Mouse (Mus musculus) intestine, postnatal 0 days (tissue): ENCODE data around the gene Ntm. TPM values are rescaled to one million over a fixed set of nuclear protein-coding genes. Genes with fewer than 3 reads are reported as not detected.

Experiments used
- ATAC-seq: fragments of 200-750 bp; cut with Nextera tagmentation; 2 replicates; pipeline ENCODE4 v1.8.0; 2017; ENCODE audit warnings: mild to moderate bottlenecking, moderate TSS enrichment, moderate library complexity
- H3K27ac ChIP-seq: fragments of 300-500 bp; sonication (generic); 2 replicates; pipeline ENCODE4 v1.5.1; 2014; ENCODE audit warnings: mild to moderate bottlenecking, low read depth, low read length, moderate library complexity
- H3K27me3 ChIP-seq: fragments of 300-500 bp; sonication (generic); replicated peaks from 2 replicates; pipeline ENCODE4 v1.6.1; 2014; ENCODE audit warnings: low read length, mixed read lengths; ENCODE audit not compliant: control insufficient read depth, insufficient read depth
- H3K36me3 ChIP-seq: fragments of 300-500 bp; sonication (generic); 2 replicates; pipeline ENCODE4 v1.6.1; 2014; ENCODE audit warnings: mild to moderate bottlenecking, moderate library complexity; ENCODE audit not compliant: control insufficient read depth, insufficient read depth
- H3K4me1 ChIP-seq: fragments of 300-500 bp; sonication (generic); replicated peaks from 2 replicates; pipeline ENCODE4 v1.6.1; 2014; ENCODE audit warnings: antibody characterized with exemption, low read length, mixed read lengths; ENCODE audit not compliant: control insufficient read depth, insufficient read depth
- H3K4me2 ChIP-seq: fragments of 300-500 bp; sonication (generic); replicated peaks from 2 replicates; pipeline ENCODE4 v1.6.1; 2014; ENCODE audit warnings: low read depth, mild to moderate bottlenecking, moderate library complexity
- H3K4me3 ChIP-seq: fragments of 300-500 bp; sonication (generic); 2 replicates; pipeline ENCODE4 v1.5.1; 2014; ENCODE audit warnings: low read depth, low read length
- H3K9ac ChIP-seq: fragments of 300-500 bp; sonication (generic); 2 replicates; pipeline ENCODE4 v1.6.1; 2014; ENCODE audit warnings: mild to moderate bottlenecking, low read depth, low read length
- H3K9me3 ChIP-seq: fragments of 300-500 bp; sonication (generic); 2 replicates; pipeline ENCODE4 v1.6.1; 2016; ENCODE audit warnings: mixed run types; ENCODE audit not compliant: control insufficient read depth
- CTCF ChIP-seq: sonication (generic); IDR thresholded peaks from 2 replicates; pipeline ENCODE4 v1.5.1; 2016; ENCODE audit warnings: low read depth, mild to moderate bottlenecking, control low read depth, antibody characterized with exemption, moderate library complexity
- WGBS: fragments of 180-500 bp; shearing (Covaris S2); extraction: QIAGEN DNeasy Blood & Tissue Kit; methylation state at CpG from one replicate; pipeline ENCODE4 v1.1.7; 2014; 5-methylcytosine and 5-hydroxymethylcytosine counted together
- polyA plus RNA-seq: library from polyadenylated mRNA; unstranded; fragments of >200 nt; fragmentation: Nextera tagmentation; extraction: Ambion mirVana; gene quantifications from 2 replicates; pipeline ENCODE4 v1.2.1, GENCODE M21; 2015

Gene Ntm
- polyA plus RNA-seq, 1 experiment from 2014 or later = 1.1 TPM

DNA sequence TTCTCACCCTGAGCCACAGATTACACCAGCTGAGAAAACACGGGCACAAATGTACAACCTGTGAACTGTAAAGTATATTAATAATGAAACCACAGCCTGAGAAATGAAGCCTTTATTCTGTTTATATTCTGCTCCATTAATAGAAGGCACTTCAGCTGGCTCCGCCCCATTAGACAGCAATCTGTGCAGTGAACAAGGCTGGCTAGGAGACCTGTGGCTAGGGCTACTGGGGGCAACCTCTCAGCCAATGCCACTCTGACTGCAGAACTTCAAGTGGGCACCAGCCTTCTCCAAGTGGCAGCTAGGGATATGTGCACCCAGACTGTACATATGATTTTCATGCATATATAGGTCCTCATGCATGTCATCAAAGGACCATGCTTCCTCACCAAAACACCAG lies 887.7 kb downstream of the Ntm start:
- 73% methylated on average over 2 of the region's 2 CpGs for WGBS
- no peak overlapping the region for H3K4me3 ChIP-seq
- no peak overlapping the region for H3K27ac ChIP-seq
- H3K4me1 ChIP-seq = no peaks in the 10 kb centered on the region
- H3K4me2 ChIP-seq = no peak overlapping the region
- H3K27me3 ChIP-seq = no peaks in the 10 kb centered on the region
- no peaks in the 10 kb centered on the region for H3K36me3 ChIP-seq
- TF ChIP-seq CTCF = no peak
- no peaks in the 10 kb centered on the region for H3K9me3 ChIP-seq
- no peak overlapping the region for H3K9ac ChIP-seq
- no peak for ATAC-seq

DNA sequence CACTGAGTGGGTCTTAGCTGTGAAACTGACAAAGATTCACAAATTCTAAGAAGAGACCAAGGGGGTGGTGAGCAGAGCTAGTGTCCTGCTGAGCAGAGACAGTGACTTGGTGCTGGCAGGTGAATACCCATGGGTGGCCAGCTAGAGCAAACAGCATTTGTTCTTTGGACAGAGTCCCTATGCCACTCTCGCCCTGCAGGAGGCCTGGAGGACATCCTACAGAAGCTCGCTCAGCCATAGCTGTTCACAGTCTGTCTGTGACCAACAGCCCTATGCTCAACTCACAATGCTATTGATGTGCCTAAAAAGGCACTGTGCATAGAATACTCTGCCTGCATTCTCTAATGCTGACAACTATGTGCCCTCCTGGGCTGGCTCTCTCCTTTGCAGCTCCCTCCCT lies 888.4 kb downstream of the Ntm start:
- Histone ChIP-seq H3K36me3 (no peaks in the 10 kb centered on the region), H3K9me3 (no peaks in the 10 kb centered on the region), H3K4me3 (no peak overlapping the region), H3K4me1 (no peaks in the 10 kb centered on the region), H3K4me2 (no peak overlapping the region), H3K27me3 (no peaks in the 10 kb centered on the region), H3K27ac (no peak overlapping the region), H3K9ac (no peak overlapping the region)
- no peak for TF ChIP-seq CTCF
- ATAC-seq = no peak
- 88% methylated on average over 2 of the region's 2 CpGs for WGBS

DNA sequence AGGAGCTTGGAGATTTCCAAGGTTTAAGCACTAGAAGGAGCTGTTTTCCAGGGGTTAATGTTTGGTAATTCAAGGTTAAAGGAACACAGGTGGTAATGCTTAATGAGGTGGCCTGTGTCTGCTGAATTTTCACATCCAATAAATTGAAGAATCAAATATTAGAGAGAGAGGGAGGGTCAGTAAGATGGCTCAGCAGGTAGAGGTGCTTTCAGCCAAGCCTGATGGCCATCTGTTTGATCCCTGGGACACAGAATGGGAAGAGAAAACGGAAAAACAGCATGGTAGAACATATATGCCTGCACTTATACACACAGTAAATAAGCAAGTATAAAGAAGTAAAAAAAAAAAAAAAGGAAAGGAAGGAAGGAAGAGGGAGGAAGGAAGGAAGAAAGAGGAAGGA lies 890.9 kb downstream of the Ntm start:
- H3K9ac ChIP-seq = no peak overlapping the region
- no peaks in the 10 kb centered on the region for H3K9me3 ChIP-seq
- ATAC-seq = no peak
- 89% methylated on average over 1 of the region's 1 CpGs for WGBS
- H3K4me3 ChIP-seq = no peak overlapping the region
- H3K27ac ChIP-seq = no peak overlapping the region
- no peaks in the 10 kb centered on the region for H3K4me1 ChIP-seq
- H3K27me3 ChIP-seq = no peaks in the 10 kb centered on the region
- TF ChIP-seq CTCF = no peak
- no peak overlapping the region for H3K4me2 ChIP-seq
- no peaks in the 10 kb centered on the region for H3K36me3 ChIP-seq

DNA sequence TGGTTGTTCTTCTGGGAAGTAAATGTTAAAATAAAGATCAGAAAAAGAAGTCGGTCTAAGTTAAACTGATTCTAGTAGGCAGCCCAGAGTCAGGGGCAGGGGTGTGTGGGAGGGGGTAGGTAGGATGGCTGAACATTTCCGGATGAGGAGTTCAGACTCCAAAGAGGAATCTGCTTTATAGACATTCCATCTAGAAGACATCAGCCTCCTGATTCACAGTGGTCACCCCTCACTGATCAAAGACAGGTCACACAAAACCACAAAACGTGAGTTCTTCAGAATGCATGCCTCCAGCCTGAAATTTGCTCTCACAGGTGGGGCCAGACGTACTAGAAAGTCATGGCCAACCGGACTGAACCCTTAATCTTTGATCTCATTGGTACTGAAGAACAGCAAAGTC lies 895.4 kb downstream of the Ntm start:
- no peak overlapping the region for H3K9ac ChIP-seq
- H3K4me3 ChIP-seq = no peak overlapping the region
- no peaks in the 10 kb centered on the region for H3K27me3 ChIP-seq
- H3K9me3 ChIP-seq = no peaks in the 10 kb centered on the region
- no peaks in the 10 kb centered on the region for H3K4me1 ChIP-seq
- ATAC-seq = no peak
- no peak overlapping the region for H3K27ac ChIP-seq
- no peak overlapping the region for H3K4me2 ChIP-seq
- TF ChIP-seq CTCF = no peak
- no peaks in the 10 kb centered on the region for H3K36me3 ChIP-seq
- 70% methylated on average over 5 of the region's 5 CpGs for WGBS

DNA sequence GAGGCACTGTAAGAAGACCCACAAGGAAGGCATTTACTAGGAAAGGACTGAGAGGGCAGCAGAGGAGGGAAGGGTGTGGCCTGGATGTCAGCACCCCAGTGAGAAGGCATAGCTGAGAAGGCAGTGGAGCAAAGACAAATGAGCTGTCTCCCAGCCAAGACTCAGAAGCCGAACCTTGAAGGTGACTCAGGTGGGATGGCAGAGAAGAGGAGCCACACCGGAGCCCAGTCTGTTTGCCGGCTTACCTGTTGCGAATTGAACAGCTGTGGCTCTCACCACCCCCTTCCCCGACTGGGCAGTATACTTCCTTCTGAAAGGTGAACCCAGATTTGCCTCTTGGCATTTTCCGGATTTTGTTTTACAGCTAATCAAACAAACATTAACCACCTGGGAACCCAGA lies 902.6 kb downstream of the Ntm start:
- Histone ChIP-seq H3K27ac (no peak overlapping the region), H3K27me3 (no peaks in the 10 kb centered on the region), H3K9me3 (no peaks in the 10 kb centered on the region), H3K36me3 (no peaks in the 10 kb centered on the region), H3K4me1 (no peaks in the 10 kb centered on the region), H3K9ac (no peak overlapping the region), H3K4me3 (no peak overlapping the region), H3K4me2 (no peak overlapping the region)
- ATAC-seq = no peak
- TF ChIP-seq CTCF = no peak
- 26% methylated on average over 6 of the region's 6 CpGs for WGBS

DNA sequence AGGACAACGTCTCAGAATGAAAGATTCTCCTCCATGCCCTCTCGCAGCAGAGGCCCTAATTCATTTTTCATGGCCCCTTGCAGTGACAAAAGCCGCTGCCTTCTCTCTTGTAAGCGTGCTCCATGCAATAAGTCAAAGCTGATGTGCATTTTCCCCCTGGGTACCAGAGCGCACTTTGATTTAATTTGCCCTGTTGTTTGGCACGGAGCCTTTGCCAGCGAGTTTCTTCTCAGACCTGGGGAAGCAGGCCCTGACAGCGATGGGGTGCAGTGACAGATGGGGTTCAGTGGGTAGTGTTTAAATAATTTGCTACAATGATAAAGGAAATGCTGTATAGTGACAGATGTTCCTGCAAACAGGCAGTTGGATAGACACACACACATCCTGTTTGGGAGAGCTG lies 904.1 kb downstream of the Ntm start:
- Histone ChIP-seq H3K4me3 (no peak overlapping the region), H3K9ac (no peak overlapping the region), H3K27ac (no peak overlapping the region), H3K27me3 (no peaks in the 10 kb centered on the region), H3K4me2 (no peak overlapping the region), H3K9me3 (no peaks in the 10 kb centered on the region), H3K4me1 (no peaks in the 10 kb centered on the region), H3K36me3 (no peaks in the 10 kb centered on the region)
- no peak for ATAC-seq
- TF ChIP-seq CTCF = no peak
- WGBS = 76% methylated on average over 8 of the region's 8 CpGs

DNA sequence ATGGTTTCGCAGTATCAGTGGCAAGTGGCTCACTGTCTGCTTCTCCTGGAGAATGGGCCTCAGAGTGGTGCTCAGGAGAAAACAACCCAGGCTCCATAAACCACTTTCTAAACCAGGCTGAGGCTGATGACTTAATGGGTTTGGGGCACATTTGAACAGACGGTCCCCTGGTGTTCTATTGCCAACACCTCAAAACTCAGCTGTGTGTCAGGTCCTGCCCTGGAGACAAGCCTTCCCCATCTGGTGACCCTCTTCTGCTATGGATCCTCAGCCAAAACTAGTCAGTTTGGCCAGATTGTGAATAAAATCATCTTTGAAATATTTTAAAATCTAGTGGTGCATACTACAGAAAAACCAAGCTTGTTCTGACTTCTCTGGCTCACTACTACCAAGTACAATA lies 907.3 kb downstream of the Ntm start:
- 84% methylated on average over 2 of the region's 2 CpGs for WGBS
- Histone ChIP-seq H3K4me1 (no peaks in the 10 kb centered on the region), H3K9ac (no peak overlapping the region), H3K4me2 (no peak overlapping the region), H3K27ac (no peak overlapping the region), H3K4me3 (no peak overlapping the region), H3K9me3 (no peaks in the 10 kb centered on the region), H3K27me3 (no peaks in the 10 kb centered on the region), H3K36me3 (no peaks in the 10 kb centered on the region)
- ATAC-seq = no peak
- TF ChIP-seq CTCF = no peak
